Mouse (Mus musculus) megakaryocyte, embryonic 14.5 days (primary cell): ENCODE results near the gene Aldh2.

Source experiments
- FLI1 ChIP-seq: IDR thresholded peaks from 2 replicates; pipeline ENCODE4 v1.6.1; 2012; ENCODE audit warnings: low read length, inconsistent platforms, mixed read lengths
- GATA1 ChIP-seq: IDR thresholded peaks from 3 replicates; pipeline ENCODE4 v1.6.1; 2012; ENCODE audit warnings: mixed read lengths, low read length, inconsistent platforms, borderline replicate concordance

DNA sequence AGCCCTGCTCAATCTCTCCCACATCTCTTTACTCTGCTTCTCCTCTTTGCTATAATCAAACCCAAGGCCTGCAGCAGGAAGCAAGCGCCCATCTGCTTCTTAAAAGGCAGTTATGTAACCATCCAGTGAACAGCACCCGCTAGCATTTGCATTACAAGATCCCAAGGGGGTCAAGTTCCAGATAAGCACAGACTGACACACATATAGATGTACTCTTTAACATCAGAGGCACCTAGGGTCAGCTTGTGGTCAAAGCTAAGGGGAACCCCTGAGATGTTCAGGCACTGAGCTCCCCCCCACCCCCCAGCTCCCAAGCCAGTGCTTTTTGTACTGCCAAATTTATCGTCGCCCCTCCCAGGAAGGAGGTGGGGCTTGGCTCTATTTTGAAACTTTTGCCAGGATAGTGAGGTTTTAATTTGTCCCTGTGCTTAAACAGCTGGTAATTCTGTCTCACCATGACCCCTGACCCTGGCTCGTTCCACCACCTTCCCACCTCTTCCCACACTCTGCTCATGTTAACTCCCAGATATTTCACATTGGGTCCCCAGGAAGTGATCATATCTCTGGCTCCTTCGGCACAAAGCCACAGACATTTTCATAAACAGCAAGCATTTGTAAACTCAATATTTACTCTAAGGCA lies 7.1 kb downstream of the Aldh2 start:
- TF ChIP-seq GATA1 (no peak), FLI1 (no peak)
